Mouse (Mus musculus): ENCODE results near the gene Vmn2r84. TPM values are rescaled to one million over a fixed set of nuclear protein-coding genes. Genes with fewer than 3 reads are reported as not detected.
"Not testable (repeated sequence)": the region's sequence is repeated elsewhere in the genome, so short reads cannot be mapped to it uniquely, and the experiment has no call there.

The Vmn2r84 gene
- total and polyA plus RNA-seq, 2 experiments from 2014 or later = 0.03 to 0.16 TPM

GRCm38 (mm10) chr10:130363438-130364164 is 30.5 kb downstream of the Vmn2r84 start:
- Histone ChIP-seq H3K4me1 (ENCODE audit: insufficient read depth, low read length) (no peaks in the 10 kb centered on the region), H3K9ac (replicated peaks; ENCODE audit: low read length) (no peak overlapping the region), H3K27me3 (ENCODE audit: insufficient read depth, low read length) (no peaks in the 10 kb centered on the region), H3K4me2 (ENCODE audit: low read depth, low read length) (no peak overlapping the region), H3K27ac (no peak overlapping the region), H3K4me3 (ENCODE audit: low read length) (no peak overlapping the region), H3K9me3 (ENCODE audit: low read length) (no peaks in the 10 kb centered on the region), H3K36me3 (ENCODE audit: insufficient read depth, low read length) (no peaks in the 10 kb centered on the region)
- peak; percentile 72 for TF ChIP-seq CTCF (IDR thresholded peaks at IDR 0.05; ENCODE audit: low read depth)
- peak; percentile 72 for ATAC-seq
- 59% methylated on average over 2 of the region's 2 CpGs for WGBS
- peak; percentile 77 for DNase-seq (ENCODE audit: low spot score)

- no peaks in the 10 kb centered on the region for H3K4me1 ChIP-seq (ENCODE audit: insufficient read depth, low read length)
- no peak overlapping the region for H3K4me3 ChIP-seq (ENCODE audit: low read length)
- H3K4me2 ChIP-seq (ENCODE audit: low read depth, low read length) = no peak overlapping the region
- WGBS = 96% methylated on average over 1 of the region's 1 CpGs
- no peak for ATAC-seq
- no peaks in the 10 kb centered on the region for H3K36me3 ChIP-seq (ENCODE audit: insufficient read depth, low read length)
- no peaks in the 10 kb centered on the region for H3K27me3 ChIP-seq (ENCODE audit: insufficient read depth, low read length)
- no peak for DNase-seq (ENCODE audit: low spot score)
- H3K9ac ChIP-seq (replicated peaks; ENCODE audit: low read length) = no peak overlapping the region
- TF ChIP-seq CTCF (IDR thresholded peaks at IDR 0.05; ENCODE audit: low read depth) = no peak
- no peak overlapping the region for H3K27ac ChIP-seq
- H3K9me3 ChIP-seq (ENCODE audit: low read length) = no peaks in the 10 kb centered on the region
Measured at GRCm38 (mm10) chr10:130344056-130344455, 50.1 kb downstream of the Vmn2r84 start.

GRCm38 (mm10) chr10:130340050-130340449 is 54.1 kb downstream of the Vmn2r84 start:
- not testable (repeated sequence) for H3K4me2 ChIP-seq (ENCODE audit: low read depth, low read length); ATAC-seq
- 86% methylated on average over 4 of the region's 4 CpGs for WGBS

GRCm38 (mm10) chr10:130337581-130337980 is 56.6 kb downstream of the Vmn2r84 start:
- H3K27ac ChIP-seq = no peak overlapping the region
- no peak for ATAC-seq
- no peaks in the 10 kb centered on the region for H3K9me3 ChIP-seq (ENCODE audit: low read length)
- no peak overlapping the region for H3K4me3 ChIP-seq (ENCODE audit: low read length)
- 77% methylated on average over 2 of the region's 2 CpGs for WGBS
- H3K27me3 ChIP-seq (ENCODE audit: insufficient read depth, low read length) = no peaks in the 10 kb centered on the region
- H3K9ac ChIP-seq (replicated peaks; ENCODE audit: low read length) = no peak overlapping the region
- H3K4me1 ChIP-seq (ENCODE audit: insufficient read depth, low read length) = no peaks in the 10 kb centered on the region
- no peak overlapping the region for H3K4me2 ChIP-seq (ENCODE audit: low read depth, low read length)
- H3K36me3 ChIP-seq (ENCODE audit: insufficient read depth, low read length) = no peaks in the 10 kb centered on the region
- no peak for DNase-seq (ENCODE audit: low spot score)
- TF ChIP-seq CTCF (IDR thresholded peaks at IDR 0.05; ENCODE audit: low read depth) = no peak

More at GRCm38 (mm10) chr10:130340050-130340449, 54.1 kb downstream of the Vmn2r84 start:
- not testable (repeated sequence) for H3K4me3 ChIP-seq (ENCODE audit: low read length); H3K27ac ChIP-seq; H3K9me3 ChIP-seq (ENCODE audit: low read length); H3K27me3 ChIP-seq (ENCODE audit: insufficient read depth, low read length); DNase-seq (ENCODE audit: low spot score); H3K36me3 ChIP-seq (ENCODE audit: insufficient read depth, low read length); H3K9ac ChIP-seq (replicated peaks; ENCODE audit: low read length); H3K4me1 ChIP-seq (ENCODE audit: insufficient read depth, low read length)

- no peak overlapping the region for H3K4me3 ChIP-seq (ENCODE audit: low read length)
- no peaks in the 10 kb centered on the region for H3K4me1 ChIP-seq (ENCODE audit: insufficient read depth, low read length)
- DNase-seq (ENCODE audit: low spot score) (no peak), ATAC-seq (no peak)
- H3K27me3 ChIP-seq (ENCODE audit: insufficient read depth, low read length) = no peaks in the 10 kb centered on the region
- 90% methylated on average over 1 of the region's 1 CpGs for WGBS
- H3K4me2 ChIP-seq (ENCODE audit: low read depth, low read length) = no peak overlapping the region
- no peaks in the 10 kb centered on the region for H3K9me3 ChIP-seq (ENCODE audit: low read length)
- no peak overlapping the region for H3K9ac ChIP-seq (replicated peaks; ENCODE audit: low read length)
- no peaks in the 10 kb centered on the region for H3K36me3 ChIP-seq (ENCODE audit: insufficient read depth, low read length)
- H3K27ac ChIP-seq = no peak overlapping the region
- no peak for TF ChIP-seq CTCF (IDR thresholded peaks at IDR 0.05; ENCODE audit: low read depth)
Measured at GRCm38 (mm10) chr10:130336385-130336784, 57.7 kb downstream of the Vmn2r84 start.

- WGBS = 94% methylated on average over 1 of the region's 1 CpGs
- H3K4me3 ChIP-seq (ENCODE audit: low read length) = no peak overlapping the region
- H3K9ac ChIP-seq (replicated peaks; ENCODE audit: low read length) = no peak overlapping the region
- H3K4me2 ChIP-seq (ENCODE audit: low read depth, low read length) = no peak overlapping the region
- H3K27ac ChIP-seq = no peak overlapping the region
- no peak for DNase-seq (ENCODE audit: low spot score)
- ATAC-seq = no peak
- no peaks in the 10 kb centered on the region for H3K36me3 ChIP-seq (ENCODE audit: insufficient read depth, low read length)
- no peak for TF ChIP-seq CTCF (IDR thresholded peaks at IDR 0.05; ENCODE audit: low read depth)
- no peaks in the 10 kb centered on the region for H3K27me3 ChIP-seq (ENCODE audit: insufficient read depth, low read length)
- H3K4me1 ChIP-seq (ENCODE audit: insufficient read depth, low read length) = no peaks in the 10 kb centered on the region
- H3K9me3 ChIP-seq (ENCODE audit: low read length) = no peaks in the 10 kb centered on the region
Measured at GRCm38 (mm10) chr10:130330711-130331110, 63.4 kb downstream of the Vmn2r84 start.

Other genes with a start within 250 kb of the Vmn2r84 start
- not detected in 2 replicates for gene Olfr825, start 227.6 kb downstream of the Vmn2r84 start, total RNA-seq (2014; rRNA removed)
- not detected in 2 replicates for gene Olfr825, start 227.6 kb downstream of the Vmn2r84 start, polyA plus RNA-seq (2015; fragmentation: Nextera tagmentation; extraction: Ambion mirVana)
- gene Olfr826, start 210.1 kb downstream of the Vmn2r84 start, total RNA-seq (2014; rRNA removed) = not detected in 2 replicates
- gene Olfr826, start 210.1 kb downstream of the Vmn2r84 start, polyA plus RNA-seq (2015; fragmentation: Nextera tagmentation; extraction: Ambion mirVana) = not detected in 2 replicates
- gene Olfr827, start 179.9 kb downstream of the Vmn2r84 start, total RNA-seq (2014; rRNA removed) = not detected in 2 replicates
- not detected in 2 replicates for gene Olfr827, start 179.9 kb downstream of the Vmn2r84 start, polyA plus RNA-seq (2015; fragmentation: Nextera tagmentation; extraction: Ambion mirVana)
- 0.65 and 2.6 TPM in 2 replicates for gene Neurod4, start 114.1 kb downstream of the Vmn2r84 start, total RNA-seq (2014; rRNA removed)
- gene Neurod4, start 114.1 kb downstream of the Vmn2r84 start, polyA plus RNA-seq (2015; fragmentation: Nextera tagmentation; extraction: Ambion mirVana) = 0.91 and 1.3 TPM in 2 replicates
- gene Tespa1, start 71.5 kb downstream of the Vmn2r84 start, total RNA-seq (2014; rRNA removed) = not detected in 2 replicates
- not detected in 2 replicates for gene Tespa1, start 71.5 kb downstream of the Vmn2r84 start, polyA plus RNA-seq (2015; fragmentation: Nextera tagmentation; extraction: Ambion mirVana)
- gene Vmn2r85, start 35.4 kb upstream of the Vmn2r84 start, total RNA-seq (2014; rRNA removed) = 0.05 and 0.07 TPM in 2 replicates
- gene Vmn2r85, start 35.4 kb upstream of the Vmn2r84 start, polyA plus RNA-seq (2015; fragmentation: Nextera tagmentation; extraction: Ambion mirVana) = 0.03 and 0.05 TPM in 2 replicates
- not detected in 2 replicates for gene Vmn2r86, start 61.7 kb upstream of the Vmn2r84 start, total RNA-seq (2014; rRNA removed)
- 0.01 and 0.05 TPM in 2 replicates for gene Vmn2r86, start 61.7 kb upstream of the Vmn2r84 start, polyA plus RNA-seq (2015; fragmentation: Nextera tagmentation; extraction: Ambion mirVana)
- gene Vmn2r87, start 103.1 kb upstream of the Vmn2r84 start, total RNA-seq (2014; rRNA removed) = 0.84 TPM in 1 of 2 replicates, not detected in the other
- 0.20 TPM in 1 of 2 replicates, not detected in the other for gene Vmn2r87, start 103.1 kb upstream of the Vmn2r84 start, polyA plus RNA-seq (2015; fragmentation: Nextera tagmentation; extraction: Ambion mirVana)

Data from hindbrain, postnatal 0 days (tissue).